Mouse (Mus musculus) MEL (cell line): ENCODE measurements around the gene Msi2. TPM values are rescaled to one million over a fixed set of nuclear protein-coding genes. Genes with fewer than 3 reads are reported as not detected.

Experiments
- DNase-seq: peaks from one replicate; pipeline ENCODE4 v3.0.0; 2011; ENCODE audit warnings: low read depth, low spot score
- H3K27ac ChIP-seq: 2 replicates; pipeline ENCODE4 v1.5.1; 2012; ENCODE audit warnings: low read depth, mild to moderate bottlenecking, control low read depth, low read length, moderate library complexity; ENCODE audit not compliant: control insufficient read depth
- H3K27me3 ChIP-seq, 2 experiments: fragments of 150-350 bp in 1 of 2; sonication (generic) in 1 of 2; 2 replicates each; pipeline ENCODE4 v1.6.1; 2012; ENCODE audit warnings: low read length in 2 of 2, mild to moderate bottlenecking in 2 of 2, improper control_type of control experiment in 1 of 2, moderate library complexity in 1 of 2; ENCODE audit not compliant: insufficient read depth in 2 of 2, control insufficient read depth in 1 of 2
- H3K36me3 ChIP-seq, 2 experiments: 2 replicates each; pipeline ENCODE4 v1.6.1; 2012 to 2014; ENCODE audit warnings: low read length in 2 of 2, improper control_type of control experiment in 1 of 2, inconsistent platforms in 1 of 2, mild to moderate bottlenecking in 1 of 2; ENCODE audit not compliant: insufficient read depth in 2 of 2, control insufficient read depth in 1 of 2
- H3K4me1 ChIP-seq, 2 experiments: fragments of 150-350 bp in 1 of 2; sonication (generic) in 1 of 2; 2 replicates each; pipeline ENCODE4 v1.6.1; 2012; ENCODE audit warnings: low read length in 2 of 2, improper control_type of control experiment in 1 of 2, mild to moderate bottlenecking in 1 of 2; ENCODE audit not compliant: insufficient read depth in 2 of 2, control insufficient read depth in 1 of 2
- H3K4me3 ChIP-seq, 2 experiments: fragments of 150-350 bp in 1 of 2; sonication (generic) in 1 of 2; 2 replicates each; pipeline ENCODE4 v1.5.1; 2012; ENCODE audit warnings: low read depth in 2 of 2, low read length in 2 of 2, mild to moderate bottlenecking in 2 of 2, moderate library complexity in 2 of 2, control low read depth in 1 of 2, improper control_type of control experiment in 1 of 2; ENCODE audit not compliant: control insufficient read depth in 1 of 2, insufficient read depth in 1 of 2
- H3K79me2 ChIP-seq: 2 replicates; pipeline ENCODE4 v1.6.1; 2012; ENCODE audit warnings: mild to moderate bottlenecking, low read length, moderate library complexity; ENCODE audit not compliant: control insufficient read depth, poor library complexity, insufficient read depth
- H3K9ac ChIP-seq: 2 replicates; pipeline ENCODE4 v1.6.1; 2012; ENCODE audit warnings: low read depth, mild to moderate bottlenecking, control low read depth, low read length, moderate library complexity; ENCODE audit not compliant: control insufficient read depth, poor library complexity, severe bottlenecking
- H3K9me3 ChIP-seq: fragments of 150-350 bp; sonication (generic); replicated peaks from 2 replicates; pipeline ENCODE4 v1.6.1; 2012; ENCODE audit warnings: mild to moderate bottlenecking, low read length, improper control_type of control experiment, moderate library complexity; ENCODE audit not compliant: insufficient read depth
- BHLHE40 ChIP-seq: IDR thresholded peaks from 2 replicates; pipeline ENCODE4 v1.6.1; 2012; ENCODE audit warnings: low read depth, mild to moderate bottlenecking, inconsistent platforms, low read length, improper control_type of control experiment, borderline replicate concordance
- CHD1 ChIP-seq: IDR thresholded peaks from 2 replicates; pipeline ENCODE4 v1.6.1; 2012; ENCODE audit warnings: low read depth, mild to moderate bottlenecking, inconsistent platforms, low read length, improper control_type of control experiment
- CHD2 ChIP-seq: IDR thresholded peaks from 2 replicates; pipeline ENCODE4 v1.6.1; 2011; ENCODE audit warnings: low read length, improper control_type of control experiment
- ELF1 ChIP-seq: IDR thresholded peaks from 2 replicates; pipeline ENCODE4 v1.6.1; 2014; ENCODE audit warnings: low read depth, mild to moderate bottlenecking, inconsistent platforms, low read length, improper control_type of control experiment, moderate library complexity
- EP300 ChIP-seq, 2 experiments: IDR thresholded peaks; 2 replicates each; pipeline ENCODE4 v1.6.1; 2011; ENCODE audit warnings: improper control_type of control experiment in 2 of 2, low read length in 2 of 2, low read depth in 1 of 2, mild to moderate bottlenecking in 1 of 2
- GATA1 ChIP-seq: IDR thresholded peaks from 2 replicates; pipeline ENCODE4 v1.6.1; 2011; ENCODE audit warnings: low read depth, low read length, improper control_type of control experiment
- JUND ChIP-seq: IDR thresholded peaks from 2 replicates; pipeline ENCODE4 v1.6.1; 2011; ENCODE audit warnings: low read depth, mild to moderate bottlenecking, improper control_type of control experiment, low read length
- MAX ChIP-seq: IDR thresholded peaks from 2 replicates; pipeline ENCODE4 v1.6.1; 2011; ENCODE audit warnings: low read length, improper control_type of control experiment
- MAZ ChIP-seq: IDR thresholded peaks from 2 replicates; pipeline ENCODE4 v1.6.1; 2012; ENCODE audit warnings: low read depth, mild to moderate bottlenecking, inconsistent platforms, low read length, improper control_type of control experiment
- MEF2A ChIP-seq: IDR thresholded peaks from 2 replicates; pipeline ENCODE4 v1.6.1; 2014; ENCODE audit warnings: low read depth, mild to moderate bottlenecking, inconsistent platforms, low read length, improper control_type of control experiment; ENCODE audit not compliant: poor library complexity, insufficient replicate concordance, severe bottlenecking; ENCODE audit errors: extremely low read depth
- MXI1 ChIP-seq: IDR thresholded peaks from 2 replicates; pipeline ENCODE4 v1.6.1; 2011; ENCODE audit warnings: mild to moderate bottlenecking, low read depth, low read length, improper control_type of control experiment
- MYB ChIP-seq: IDR thresholded peaks from 2 replicates; pipeline ENCODE4 v1.6.1; 2011; ENCODE audit warnings: mild to moderate bottlenecking, low read depth, low read length, improper control_type of control experiment
- MYC ChIP-seq: IDR thresholded peaks from 2 replicates; pipeline ENCODE4 v1.6.1; 2011; ENCODE audit warnings: low read depth, mild to moderate bottlenecking, low read length, improper control_type of control experiment, moderate library complexity
- POLR2A ChIP-seq, 2 experiments: IDR thresholded peaks; 2 replicates each; pipeline ENCODE4 v1.6.1; 2011 to 2012; ENCODE audit warnings: low read length in 2 of 2, mild to moderate bottlenecking in 2 of 2, control low read depth in 1 of 2, improper control_type of control experiment in 1 of 2, low read depth in 1 of 2, moderate library complexity in 1 of 2; ENCODE audit not compliant: control insufficient read depth in 1 of 2, insufficient read depth in 1 of 2, poor library complexity in 1 of 2
- POLR2AphosphoS2 ChIP-seq: IDR thresholded peaks from 2 replicates; pipeline ENCODE4 v1.6.1; 2011; ENCODE audit warnings: low read length, improper control_type of control experiment
- POLR2AphosphoS5 ChIP-seq: IDR thresholded peaks from 2 replicates; pipeline ENCODE4 v1.6.1; 2012; ENCODE audit warnings: low read depth, borderline replicate concordance, mild to moderate bottlenecking, inconsistent platforms, low read length, moderate library complexity, mixed read lengths
- RAD21 ChIP-seq: IDR thresholded peaks from 2 replicates; pipeline ENCODE4 v1.6.1; 2011; ENCODE audit warnings: mild to moderate bottlenecking, low read depth, low read length, improper control_type of control experiment
- SIN3A ChIP-seq: IDR thresholded peaks from 2 replicates; pipeline ENCODE4 v1.6.1; 2012; ENCODE audit warnings: low read length, improper control_type of control experiment, inconsistent platforms
- SMC3 ChIP-seq: IDR thresholded peaks from 2 replicates; pipeline ENCODE4 v1.6.1; 2011; ENCODE audit warnings: low read depth, low read length, improper control_type of control experiment
- TBP ChIP-seq: IDR thresholded peaks from 2 replicates; pipeline ENCODE4 v1.8.0; 2011; ENCODE audit warnings: low read depth, low read length, improper control_type of control experiment
- USF1 ChIP-seq: IDR thresholded peaks from 2 replicates; pipeline ENCODE4 v1.6.1; 2014; ENCODE audit warnings: low read depth, mild to moderate bottlenecking, inconsistent platforms, low read length, improper control_type of control experiment, moderate library complexity
- ZC3H11A ChIP-seq: IDR thresholded peaks from 2 replicates; pipeline ENCODE4 v1.6.1; 2012; ENCODE audit warnings: low read depth, mild to moderate bottlenecking, inconsistent platforms, low read length, improper control_type of control experiment
- ZKSCAN1 ChIP-seq: IDR thresholded peaks from 2 replicates; pipeline ENCODE4 v1.6.1; 2012; ENCODE audit warnings: low read depth, mild to moderate bottlenecking, inconsistent platforms, low read length, improper control_type of control experiment, moderate library complexity
- ZMIZ1 ChIP-seq: IDR thresholded peaks from 2 replicates; pipeline ENCODE4 v1.6.1; 2012; ENCODE audit warnings: low read depth, mild to moderate bottlenecking, inconsistent platforms, low read length, improper control_type of control experiment, moderate library complexity
- ZNF384 ChIP-seq: IDR thresholded peaks from 2 replicates; pipeline ENCODE4 v1.6.1; 2012; ENCODE audit warnings: low read depth, mild to moderate bottlenecking, inconsistent platforms, low read length, improper control_type of control experiment
- polyA plus RNA-seq, 2 experiments: library from polyadenylated mRNA; stranded (reverse) in 1 of 2; unstranded in 1 of 2; fragments of >175 nt in 1 of 2; fragments of >200 nt in 1 of 2; gene quantifications; 2 replicates each; pipeline versions ENCODE4 v1.2.1 to v1.2.4; 2012; ENCODE audit warnings: low replicate concordance in 2 of 2, low read depth in 1 of 2; ENCODE audit not compliant: insufficient read length in 2 of 2, insufficient read depth in 1 of 2, missing spikeins in 1 of 2
- total RNA-seq: library from RNA; depleted of rRNA; stranded (reverse); fragments of 300-350 nt; gene quantifications from 2 replicates; pipeline ENCODE4 v1.2.3, GENCODE M21; 2012

Msi2 gene
- total and polyA plus RNA-seq, 3 experiments, result 16.2 to 29.7 TPM; not detected in 1

GRCm38 (mm10) chr11:88588688-88589210 lies 129.6 kb downstream of the Msi2 start:
- no peaks in the 10 kb centered on the region for H3K4me1 ChIP-seq

DNA sequence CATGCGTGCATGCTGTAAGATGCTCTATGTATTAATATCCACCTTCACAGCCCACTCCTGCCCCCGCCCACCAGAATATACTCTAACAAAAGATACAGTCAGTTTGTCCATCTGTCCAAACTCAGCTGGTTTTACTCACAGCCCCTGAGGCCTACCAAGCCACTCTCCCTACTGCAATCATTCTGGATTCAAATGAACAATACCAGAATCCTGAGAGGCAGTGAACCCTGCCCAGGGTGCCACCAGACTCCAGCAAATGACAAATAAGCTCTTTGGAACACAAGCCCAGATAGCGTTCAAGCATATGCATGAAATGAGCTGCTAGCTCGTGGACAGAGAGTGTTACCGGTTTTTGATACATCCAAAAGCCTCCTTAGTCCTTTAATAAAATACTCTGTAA lies 130.6 kb downstream of the Msi2 start:
- no peaks in the 10 kb centered on the region for H3K79me2 ChIP-seq
- no peaks in the 10 kb centered on the region; a peak in 1 of 4 replicates for H3K36me3 ChIP-seq
- no peak overlapping the region for H3K4me3 ChIP-seq
- H3K27ac ChIP-seq, result no peak overlapping the region
- H3K27me3 ChIP-seq, result no peaks in the 10 kb centered on the region
- H3K9me3 ChIP-seq, result no peaks in the 10 kb centered on the region
- H3K9ac ChIP-seq, result no peak overlapping the region
- no peak for TF ChIP-seq MXI1
- TF ChIP-seq RAD21, result no peak
- no peak for TF ChIP-seq MYB
- no peak for TF ChIP-seq TBP
- no peak for TF ChIP-seq ELF1
- TF ChIP-seq SMC3, result no peak
- TF ChIP-seq BHLHE40, result no peak
- no peak for TF ChIP-seq ZC3H11A
- no peak for TF ChIP-seq CHD2
- TF ChIP-seq GATA1, result no peak
- TF ChIP-seq, all 39 proteins: peak for 0
- no peak for DNase-seq
- H3K4me1 ChIP-seq, result no peaks in the 10 kb centered on the region

More at GRCm38 (mm10) chr11:88588688-88589210, 129.6 kb downstream of the Msi2 start:
- DNase-seq, result no peak
- no peaks in the 10 kb centered on the region; a peak in 1 of 4 replicates for H3K36me3 ChIP-seq
- H3K9ac ChIP-seq, result no peak overlapping the region
- H3K27me3 ChIP-seq, result no peaks in the 10 kb centered on the region
- no peak overlapping the region for H3K27ac ChIP-seq
- no peaks in the 10 kb centered on the region for H3K9me3 ChIP-seq
- no peaks in the 10 kb centered on the region for H3K79me2 ChIP-seq
- H3K4me3 ChIP-seq, result no peak overlapping the region
- TF ChIP-seq MEF2A (no peak), MAX (no peak), GATA1 (no peak), POLR2AphosphoS2 (no peak), JUND (no peak), ZKSCAN1 (no peak), CHD1 (no peak), EP300 (IDR thresholded peaks at IDR 0.05; ENCODE audit: low read depth in 1 of 2, low read length in 2 of 2) (no peak), POLR2A (IDR thresholded peaks at IDR 0.05; ENCODE audit: control insufficient read depth in 1 of 2, insufficient read depth in 1 of 2, low read depth in 1 of 2, low read length in 2 of 2, poor library complexity in 1 of 2) (no peak), POLR2AphosphoS5 (no peak), MYC (no peak), SIN3A (no peak), ZMIZ1 (no peak), ZNF384 (no peak), USF1 (no peak), MXI1 (no peak), MAZ (no peak)
